Mouse (Mus musculus) stomach, embryonic 16.5 days (tissue): ENCODE results near the gene Klhl3. TPM values are rescaled to one million over a fixed set of nuclear protein-coding genes. Genes with fewer than 3 reads are reported as not detected.
"Not testable (repeated sequence)": the region's sequence is repeated elsewhere in the genome, so short reads cannot be mapped to it uniquely, and the experiment has no call there.

Source experiments
- ATAC-seq: fragments of 200-750 bp; cut with Nextera tagmentation; 2 replicates; pipeline ENCODE4 v1.8.0; 2017; ENCODE audit warnings: moderate number of reproducible peaks, moderate TSS enrichment; ENCODE audit not compliant: insufficient read depth, low FRiP score
- H3K27ac ChIP-seq: fragments of 300-500 bp; sonication (generic); 2 replicates; pipeline ENCODE4 v1.5.1; 2014; ENCODE audit warnings: low read length
- H3K27me3 ChIP-seq: fragments of 300-500 bp; sonication (generic); 2 replicates; pipeline ENCODE4 v1.6.1; 2014; ENCODE audit warnings: low read length, control low read depth, mixed read lengths; ENCODE audit not compliant: control insufficient read depth, insufficient read depth
- H3K36me3 ChIP-seq: fragments of 300-500 bp; sonication (generic); 2 replicates; pipeline ENCODE4 v1.6.1; 2014; ENCODE audit warnings: low read length; ENCODE audit not compliant: control insufficient read depth, insufficient read depth
- H3K4me1 ChIP-seq: fragments of 300-500 bp; sonication (generic); 2 replicates; pipeline ENCODE4 v1.6.1; 2014; ENCODE audit warnings: low read length, control low read depth, mixed read lengths; ENCODE audit not compliant: control insufficient read depth, insufficient read depth
- H3K4me2 ChIP-seq: fragments of 300-500 bp; sonication (generic); 2 replicates; pipeline ENCODE4 v1.6.1; 2014; ENCODE audit warnings: low read depth, low read length, mixed read lengths
- H3K4me3 ChIP-seq: fragments of 300-500 bp; sonication (generic); replicated peaks from 2 replicates; pipeline ENCODE4 v1.5.1; 2014; ENCODE audit warnings: mild to moderate bottlenecking, low read length
- H3K9ac ChIP-seq: fragments of 300-500 bp; sonication (generic); 2 replicates; pipeline ENCODE4 v1.6.1; 2014; ENCODE audit warnings: low read length
- H3K9me3 ChIP-seq: fragments of 300-500 bp; sonication (generic); replicated peaks from 2 replicates; pipeline ENCODE4 v1.6.1; 2016; ENCODE audit warnings: low read length, control low read depth; ENCODE audit not compliant: control insufficient read depth
- WGBS: fragments of 180-500 bp; shearing (Covaris S2); extraction: QIAGEN DNeasy Blood & Tissue Kit; methylation state at CpG from one replicate; pipeline ENCODE4 v1.1.7; 2014; 5-methylcytosine and 5-hydroxymethylcytosine counted together
- polyA plus RNA-seq: library from polyadenylated mRNA; unstranded; fragments of >200 nt; fragmentation: Nextera tagmentation; extraction: Ambion mirVana; gene quantifications from 2 replicates; pipeline ENCODE4 v1.2.1, GENCODE M21; 2015

Klhl3 gene
- polyA plus RNA-seq, 1 experiment from 2014 or later, result 2.9 TPM

DNA sequence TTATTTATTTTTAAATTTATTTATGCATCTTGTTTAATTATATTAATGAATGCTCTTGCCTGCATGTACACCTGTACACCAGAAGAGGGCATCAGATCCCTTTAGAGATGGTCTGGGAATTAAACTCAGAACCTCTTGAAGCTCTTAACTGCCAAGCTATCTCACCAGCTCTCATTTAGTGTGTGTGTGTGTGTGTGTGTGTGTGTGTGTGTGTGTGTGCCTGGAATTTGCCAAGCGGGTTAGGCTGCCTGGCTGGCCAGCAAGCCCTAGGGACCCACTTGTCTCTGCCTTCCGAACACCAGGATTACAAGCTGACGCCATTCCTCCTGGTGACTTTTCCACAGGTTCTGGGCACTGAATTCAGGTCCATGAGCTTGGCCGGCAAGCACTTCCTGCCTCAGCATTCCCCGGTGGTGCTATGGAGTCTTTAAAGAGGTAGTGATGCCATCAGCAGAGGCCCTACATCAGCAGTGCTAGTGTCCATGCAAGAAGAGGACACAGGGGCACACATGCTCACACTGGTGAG is 35.7 kb upstream of the Klhl3 start:
- Histone ChIP-seq H3K36me3 (no peaks in the 10 kb centered on the region), H3K4me2 (peak overlapping the region; percentile 71), H3K27me3 (no peaks in the 10 kb centered on the region), H3K27ac (no peak overlapping the region), H3K4me3 (peak overlapping the region; percentile 39), H3K9ac (no peak overlapping the region; the same call in 1 of the 2 replicates), H3K4me1 (no peaks in the 10 kb centered on the region; the same call in 1 of the 2 replicates), H3K9me3 (no peaks in the 10 kb centered on the region)
- ATAC-seq, result peak; percentile 56; the same call in 1 of the 2 replicates
- WGBS, result 48% methylated on average over 5 of the region's 5 CpGs

DNA sequence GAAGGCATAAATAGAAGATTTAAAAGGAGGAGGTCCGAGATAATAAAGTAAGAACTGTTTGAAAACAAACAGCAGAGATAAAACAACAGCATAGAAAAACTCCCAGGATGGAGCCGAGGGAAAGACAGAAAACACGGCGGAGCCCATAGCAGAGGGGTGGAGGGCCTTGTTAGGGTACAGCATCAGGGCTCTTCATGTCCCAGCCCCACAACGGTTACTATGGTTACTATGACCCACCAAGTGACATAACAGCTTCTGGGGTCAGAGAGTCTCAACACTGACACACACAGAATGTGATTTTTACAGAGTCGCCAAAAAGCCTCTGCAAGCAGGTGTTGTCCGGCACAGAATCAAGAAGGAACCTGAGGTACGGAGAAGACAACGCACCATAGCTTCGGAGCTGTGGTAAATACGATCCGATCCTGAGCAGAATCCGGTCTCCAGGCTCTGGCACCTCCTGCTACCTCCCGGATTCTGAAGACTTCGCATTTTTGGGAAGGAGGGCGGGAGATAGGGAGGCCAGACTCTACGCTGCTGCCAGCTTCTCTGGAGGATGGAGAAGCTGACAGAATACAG is 35.0 kb upstream of the Klhl3 start:
- Histone ChIP-seq H3K4me1 (no peaks in the 10 kb centered on the region; the same call in 1 of the 2 replicates), H3K27ac (no peak overlapping the region), H3K4me2 (peak overlapping the region; percentile 71), H3K27me3 (no peaks in the 10 kb centered on the region), H3K9ac (peak overlapping the region; percentile 22), H3K36me3 (no peaks in the 10 kb centered on the region), H3K9me3 (no peaks in the 10 kb centered on the region), H3K4me3 (peak overlapping the region; percentile 39)
- ATAC-seq, result peak; percentile 89
- 1% methylated on average over 17 of the region's 17 CpGs for WGBS

GRCm38 (mm10) chr13:58147760-58148159 is 34.4 kb upstream of the Klhl3 start:
- WGBS, result 75% methylated on average over 1 of the region's 1 CpGs
- H3K4me3 ChIP-seq, result no peak overlapping the region
- H3K36me3 ChIP-seq, result no peaks in the 10 kb centered on the region
- no peak overlapping the region for H3K9ac ChIP-seq
- H3K4me1 ChIP-seq, result no peaks in the 10 kb centered on the region; the same call in 1 of the 2 replicates
- H3K4me2 ChIP-seq, result no peak overlapping the region
- H3K27ac ChIP-seq, result no peak overlapping the region
- no peaks in the 10 kb centered on the region for H3K9me3 ChIP-seq
- no peak for ATAC-seq
- H3K27me3 ChIP-seq, result no peaks in the 10 kb centered on the region

DNA sequence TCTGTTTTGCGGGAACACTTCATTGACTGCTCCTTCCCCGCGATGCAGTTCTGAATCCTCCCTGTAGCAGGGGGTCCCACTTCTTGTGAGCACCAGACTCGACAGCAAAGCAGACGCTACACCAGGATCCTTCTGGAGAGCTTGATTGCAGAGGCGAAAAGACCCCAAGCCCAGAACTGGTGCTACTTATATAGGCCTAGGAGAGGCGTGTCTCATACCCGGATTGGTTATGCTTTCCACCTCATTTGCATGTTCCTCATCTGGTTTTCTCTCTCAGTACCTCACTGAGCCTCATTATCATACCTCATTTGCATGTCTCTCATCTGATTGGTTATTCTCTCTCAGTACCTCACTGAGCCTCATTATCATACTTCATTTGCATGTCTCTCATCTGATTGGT is 33.2 kb upstream of the Klhl3 start:
- 94% methylated on average over 8 of the region's 8 CpGs for WGBS
- not testable (repeated sequence) for ATAC-seq

GRCm38 (mm10) chr13:58131692-58132091 is 18.3 kb upstream of the Klhl3 start:
- Histone ChIP-seq H3K9me3 (no peaks in the 10 kb centered on the region; the same call in 1 of the 2 replicates), H3K4me1 (peaks cover 5% of the 10 kb centered on the region), H3K27ac (no peak overlapping the region), H3K4me2 (no peak overlapping the region), H3K27me3 (no peaks in the 10 kb centered on the region), H3K9ac (no peak overlapping the region), H3K36me3 (no peaks in the 10 kb centered on the region), H3K4me3 (no peak overlapping the region)
- ATAC-seq, result no peak
- WGBS, result 46% methylated on average over 3 of the region's 3 CpGs

More for the DNA sequence above, 33.2 kb upstream of the Klhl3 start:
- H3K9ac ChIP-seq, H3K27ac ChIP-seq, H3K36me3 ChIP-seq, H3K4me2 ChIP-seq, H3K4me1 ChIP-seq, H3K9me3 ChIP-seq, H3K4me3 ChIP-seq, H3K27me3 ChIP-seq: not testable (repeated sequence)

- Histone ChIP-seq H3K9me3 (no peaks in the 10 kb centered on the region), H3K4me2 (peak overlapping the region; percentile 72), H3K27me3 (no peaks in the 10 kb centered on the region), H3K9ac (peak overlapping the region; percentile 100), H3K4me1 (peaks cover 15% of the 10 kb centered on the region), H3K36me3 (no peaks in the 10 kb centered on the region), H3K27ac (peak overlapping the region; percentile 98), H3K4me3 (peak overlapping the region; percentile 97)
- WGBS, result 24% methylated on average over 4 of the region's 4 CpGs
- ATAC-seq, result no peak
Measured at GRCm38 (mm10) chr13:58129687-58130246, 16.4 kb upstream of the Klhl3 start.

DNA sequence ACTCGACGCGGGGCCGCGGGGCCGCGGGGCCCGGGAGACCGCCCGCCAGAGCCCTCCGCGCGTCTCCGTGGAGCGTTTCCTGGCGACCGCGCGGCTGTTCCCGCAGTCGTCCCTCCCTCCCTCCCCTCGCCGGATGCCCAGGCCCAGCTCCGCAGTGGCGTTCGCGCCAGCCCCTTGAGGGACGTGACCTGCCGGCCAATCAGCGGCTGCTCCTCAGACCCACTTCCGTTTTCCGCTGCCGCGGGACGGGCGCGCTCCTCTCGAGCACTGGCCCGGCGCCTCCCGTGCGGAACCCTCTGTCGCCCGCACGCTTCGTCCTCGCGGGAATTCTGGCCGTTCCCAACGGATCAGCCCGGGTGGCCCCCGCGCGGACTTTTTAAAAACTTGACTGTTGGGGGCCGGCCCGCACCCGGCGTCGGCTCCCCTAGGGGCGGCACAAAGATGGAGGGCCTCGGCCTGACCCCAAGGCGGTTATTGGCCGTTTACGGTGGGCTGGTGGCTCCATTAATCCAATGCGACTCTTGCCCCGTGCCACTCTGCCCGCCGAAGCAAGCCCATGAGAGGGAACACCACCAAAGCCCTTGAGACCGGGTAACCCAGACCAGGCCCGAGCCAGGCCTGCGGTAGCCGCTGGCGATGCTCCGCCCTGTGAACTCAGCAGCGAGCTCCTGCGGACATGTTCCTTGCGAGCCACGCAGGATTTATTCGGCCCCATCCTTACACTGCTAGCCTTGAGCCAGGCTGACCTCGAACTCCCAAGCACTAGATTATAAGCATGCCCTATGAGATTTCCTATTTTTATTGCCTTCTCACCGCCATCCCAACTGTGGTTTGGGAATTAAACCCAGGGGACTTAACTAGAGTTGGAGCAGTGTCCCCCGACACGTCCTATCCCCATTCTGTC is 15.6 kb upstream of the Klhl3 start:
- peak overlapping the region; percentile 98 for H3K27ac ChIP-seq
- H3K9me3 ChIP-seq, result no peaks in the 10 kb centered on the region
- H3K9ac ChIP-seq, result peak overlapping the region; percentile 100
- H3K27me3 ChIP-seq, result no peaks in the 10 kb centered on the region
- H3K4me1 ChIP-seq, result peaks cover 21% of the 10 kb centered on the region
- peak overlapping the region; percentile 72 for H3K4me2 ChIP-seq
- under 1% methylated on average over 81 of the region's 83 CpGs for WGBS
- H3K4me3 ChIP-seq, result peak overlapping the region; percentile 97
- H3K36me3 ChIP-seq, result no peaks in the 10 kb centered on the region
- ATAC-seq, result peak; percentile 97

- under 1% methylated on average over 53 of the region's 62 CpGs for WGBS
- peak within 1 kb of the TSS; percentile 100 for H3K9ac ChIP-seq
- peak within 1 kb of the TSS; percentile 98 for H3K27ac ChIP-seq
- peak; percentile 94 for ATAC-seq
- no peaks in the 10 kb centered on the region for H3K27me3 ChIP-seq
- peak within 1 kb of the TSS; percentile 97 for H3K4me3 ChIP-seq
- peak within 1 kb of the TSS; percentile 77 for H3K4me2 ChIP-seq
- H3K36me3 ChIP-seq, result no peaks in the 10 kb centered on the region
- no peaks in the 10 kb centered on the region for H3K9me3 ChIP-seq
- H3K4me1 ChIP-seq, result peaks cover 27% of the 10 kb centered on the region
Measured at GRCm38 (mm10) chr13:58128396-58128767, 15.0 kb upstream of the Klhl3 start, which contains the start of gene Hnrnpa0. Gene Hnrnpa0 (minus strand): TSS chr13:58128556.
